Mouse (Mus musculus): Measurements from ENCODE around the gene Sirt3. TPM values are rescaled to one million over a fixed set of nuclear protein-coding genes. Genes with fewer than 3 reads are reported as not detected.

Sirt3 gene
- polyA plus RNA-seq, 2 experiments, result 20.1 to 28.3 TPM

- Histone ChIP-seq H3K27me3 (ENCODE audit: control insufficient read depth, insufficient read depth, low read length) (no peaks in the 10 kb centered on the region), H3K4me1 (ENCODE audit: control insufficient read depth, insufficient read depth, low read length) (0 out of 2 replicates have a peak, but pooled peaks cover 3% of the 10 kb centered on the region), H3K36me3 (ENCODE audit: control insufficient read depth, insufficient read depth, low read length) (no peaks in the 10 kb centered on the region), H3K9ac (ENCODE audit: low read depth, low read length, severe bottlenecking) (no peak overlapping the region), H3K4me3 (replicated peaks; ENCODE audit: low read length) (no peak overlapping the region), H3K4me2 (replicated peaks; ENCODE audit: low read depth, low read length, severe bottlenecking) (no peak overlapping the region), H3K27ac (replicated peaks; ENCODE audit: low read depth, low read length) (no peak overlapping the region), H3K9me3 (ENCODE audit: control insufficient read depth, low read length) (no peaks in the 10 kb centered on the region)
- 66% methylated on average over 3 of the region's 3 CpGs for WGBS
- ATAC-seq (ENCODE audit: low FRiP score, low read depth) (no peak), DNase-seq (ENCODE audit: low spot score) (no peak)
- TF ChIP-seq POLR2A (IDR thresholded peaks at IDR 0.05; ENCODE audit: borderline replicate concordance, extremely low read depth, insufficient read depth, insufficient read length), result no peak
Measured at GRCm38 (mm10) chr7:140912293-140912692, 30.2 kb upstream of the Sirt3 start.

DNA sequence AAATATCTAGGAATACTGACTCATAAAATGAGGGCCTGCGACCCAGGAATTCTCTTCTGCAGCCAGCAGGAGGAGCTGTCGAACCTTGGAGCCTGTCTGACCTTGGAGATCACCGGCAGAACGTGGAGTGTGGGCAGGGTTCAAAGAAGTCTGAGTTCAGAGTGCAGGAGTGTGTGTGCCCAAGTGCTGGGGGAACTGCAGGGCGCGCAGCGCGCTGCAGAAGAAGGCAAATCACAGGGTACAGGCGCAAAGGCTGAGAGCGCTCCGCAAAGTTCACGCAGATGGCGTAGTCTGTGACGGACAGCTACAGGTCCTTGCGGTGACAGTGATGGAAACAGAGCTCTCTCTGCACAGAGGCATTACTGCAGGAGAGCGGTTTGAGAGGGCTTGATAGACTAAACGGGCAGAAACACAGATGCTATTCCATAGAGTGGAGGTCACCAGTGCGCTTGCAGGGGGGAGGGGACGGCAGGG lies 26.6 kb upstream of the Sirt3 start:
- H3K36me3 ChIP-seq (ENCODE audit: control insufficient read depth, insufficient read depth, low read length), result no peaks in the 10 kb centered on the region
- ATAC-seq (ENCODE audit: low FRiP score, low read depth), result peak; percentile 82
- H3K4me1 ChIP-seq (ENCODE audit: control insufficient read depth, insufficient read depth, low read length), result 0 out of 2 replicates have a peak, but pooled peaks cover 3% of the 10 kb centered on the region
- no peaks in the 10 kb centered on the region for H3K27me3 ChIP-seq (ENCODE audit: control insufficient read depth, insufficient read depth, low read length)
- peak; percentile 64 for DNase-seq (ENCODE audit: low spot score)
- peak overlapping the region; percentile 73 for H3K4me2 ChIP-seq (replicated peaks; ENCODE audit: low read depth, low read length, severe bottlenecking)
- no peak for TF ChIP-seq POLR2A (IDR thresholded peaks at IDR 0.05; ENCODE audit: borderline replicate concordance, extremely low read depth, insufficient read depth, insufficient read length)
- peak overlapping the region; percentile 44 for H3K9ac ChIP-seq (ENCODE audit: low read depth, low read length, severe bottlenecking)
- H3K27ac ChIP-seq (replicated peaks; ENCODE audit: low read depth, low read length), result no peak overlapping the region
- peak overlapping the region; percentile 35 for H3K4me3 ChIP-seq (replicated peaks; ENCODE audit: low read length)
- WGBS, result 5% methylated on average over 19 of the region's 19 CpGs
- H3K9me3 ChIP-seq (ENCODE audit: control insufficient read depth, low read length), result no peaks in the 10 kb centered on the region

- Histone ChIP-seq H3K9ac (ENCODE audit: low read depth, low read length, severe bottlenecking) (no peak overlapping the region), H3K4me2 (replicated peaks; ENCODE audit: low read depth, low read length, severe bottlenecking) (peak overlapping the region; percentile 73), H3K27ac (replicated peaks; ENCODE audit: low read depth, low read length) (no peak overlapping the region), H3K9me3 (ENCODE audit: control insufficient read depth, low read length) (no peaks in the 10 kb centered on the region), H3K36me3 (ENCODE audit: control insufficient read depth, insufficient read depth, low read length) (no peaks in the 10 kb centered on the region), H3K4me3 (replicated peaks; ENCODE audit: low read length) (no peak overlapping the region; the same call in 1 of the 2 replicates), H3K4me1 (ENCODE audit: control insufficient read depth, insufficient read depth, low read length) (0 out of 2 replicates have a peak, but pooled peaks cover 3% of the 10 kb centered on the region), H3K27me3 (ENCODE audit: control insufficient read depth, insufficient read depth, low read length) (no peaks in the 10 kb centered on the region)
- ATAC-seq (ENCODE audit: low FRiP score, low read depth) (no peak), DNase-seq (ENCODE audit: low spot score) (no peak)
- TF ChIP-seq POLR2A (IDR thresholded peaks at IDR 0.05; ENCODE audit: borderline replicate concordance, extremely low read depth, insufficient read depth, insufficient read length), result no peak
- 51% methylated on average over 7 of the region's 7 CpGs for WGBS
Measured at GRCm38 (mm10) chr7:140908181-140908580, 26.1 kb upstream of the Sirt3 start.

DNA sequence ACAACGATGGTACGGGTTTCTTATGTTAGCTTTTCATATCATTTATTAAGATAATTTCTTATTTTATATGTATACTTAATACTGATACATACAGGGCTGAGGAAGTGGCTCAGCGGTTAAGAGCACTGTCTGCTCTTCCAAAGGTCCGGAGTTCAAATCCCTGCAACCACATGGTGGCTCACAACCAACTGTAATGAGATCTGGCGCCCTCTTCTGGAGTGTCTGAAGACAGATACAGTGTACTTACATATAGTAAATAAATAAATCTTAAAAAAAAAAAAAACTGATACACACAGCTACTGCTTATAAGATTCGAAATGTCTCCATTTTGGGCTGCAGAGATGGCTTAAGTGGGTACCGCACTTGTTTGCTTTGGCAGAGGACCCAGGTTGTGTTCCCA lies 25.6 kb upstream of the Sirt3 start:
- Histone ChIP-seq H3K4me3 (replicated peaks; ENCODE audit: low read length) (no peak overlapping the region), H3K9me3 (ENCODE audit: control insufficient read depth, low read length) (no peaks in the 10 kb centered on the region), H3K9ac (ENCODE audit: low read depth, low read length, severe bottlenecking) (no peak overlapping the region), H3K4me1 (ENCODE audit: control insufficient read depth, insufficient read depth, low read length) (0 out of 2 replicates have a peak, but pooled peaks cover 3% of the 10 kb centered on the region), H3K27ac (replicated peaks; ENCODE audit: low read depth, low read length) (no peak overlapping the region), H3K4me2 (replicated peaks; ENCODE audit: low read depth, low read length, severe bottlenecking) (no peak overlapping the region), H3K27me3 (ENCODE audit: control insufficient read depth, insufficient read depth, low read length) (no peaks in the 10 kb centered on the region), H3K36me3 (ENCODE audit: control insufficient read depth, insufficient read depth, low read length) (no peaks in the 10 kb centered on the region)
- WGBS, result 84% methylated on average over 7 of the region's 7 CpGs
- no peak for TF ChIP-seq POLR2A (IDR thresholded peaks at IDR 0.05; ENCODE audit: borderline replicate concordance, extremely low read depth, insufficient read depth, insufficient read length)
- DNase-seq (ENCODE audit: low spot score) (no peak), ATAC-seq (ENCODE audit: low FRiP score, low read depth) (no peak)

DNA sequence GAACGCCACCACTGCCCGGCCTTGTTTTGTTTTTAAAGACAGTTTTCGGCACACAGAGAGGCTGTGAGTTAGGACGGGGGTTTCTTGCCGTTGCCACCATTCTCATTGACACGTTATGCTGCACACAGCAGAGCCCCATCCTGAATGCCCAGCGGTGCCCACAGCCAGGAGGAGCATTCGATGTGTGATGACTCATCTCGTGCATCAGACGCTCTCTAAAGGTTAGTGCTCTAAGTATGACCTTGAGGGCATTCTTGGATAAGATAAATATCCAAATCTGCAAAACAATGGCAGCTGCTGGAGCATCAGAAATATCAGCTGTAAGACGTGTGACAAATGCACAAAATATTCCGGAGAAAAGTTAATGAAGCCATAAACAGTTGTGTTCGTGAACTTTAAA lies 25.0 kb upstream of the Sirt3 start:
- H3K4me3 ChIP-seq (replicated peaks; ENCODE audit: low read length), result no peak overlapping the region
- no peaks in the 10 kb centered on the region for H3K36me3 ChIP-seq (ENCODE audit: control insufficient read depth, insufficient read depth, low read length)
- no peak overlapping the region for H3K27ac ChIP-seq (replicated peaks; ENCODE audit: low read depth, low read length)
- ATAC-seq (ENCODE audit: low FRiP score, low read depth), result no peak
- no peak overlapping the region for H3K9ac ChIP-seq (ENCODE audit: low read depth, low read length, severe bottlenecking)
- H3K27me3 ChIP-seq (ENCODE audit: control insufficient read depth, insufficient read depth, low read length), result no peaks in the 10 kb centered on the region
- H3K9me3 ChIP-seq (ENCODE audit: control insufficient read depth, low read length), result no peaks in the 10 kb centered on the region
- 0 out of 2 replicates have a peak, but pooled peaks cover 3% of the 10 kb centered on the region for H3K4me1 ChIP-seq (ENCODE audit: control insufficient read depth, insufficient read depth, low read length)
- no peak for DNase-seq (ENCODE audit: low spot score)
- no peak overlapping the region for H3K4me2 ChIP-seq (replicated peaks; ENCODE audit: low read depth, low read length, severe bottlenecking)
- TF ChIP-seq POLR2A (IDR thresholded peaks at IDR 0.05; ENCODE audit: borderline replicate concordance, extremely low read depth, insufficient read depth, insufficient read length), result no peak
- 86% methylated on average over 13 of the region's 13 CpGs for WGBS
